Mouse (Mus musculus): Measurements from ENCODE around the gene Map1s.
"Not testable (repeated sequence)": the region's sequence is repeated elsewhere in the genome, so short reads cannot be mapped to it uniquely, and the experiment has no call there.

Gene Map1s

GRCm38 (mm10) chr8:70878178-70878577, 27.6 kb upstream of the Map1s start:
- no peak for DNase-seq (ENCODE audit: low read depth, low spot score)

GRCm38 (mm10) chr8:70879500-70879899, 26.2 kb upstream of the Map1s start:
- DNase-seq (ENCODE audit: low read depth, low spot score) = peak; percentile 88

- DNase-seq (ENCODE audit: low read depth, low spot score) = peak; percentile 96
Observed at GRCm38 (mm10) chr8:70880126-70880525, 25.6 kb upstream of the Map1s start.

- DNase-seq (ENCODE audit: low read depth, low spot score) = peak; percentile 71
Observed at GRCm38 (mm10) chr8:70880546-70880945, 25.2 kb upstream of the Map1s start.

- DNase-seq (ENCODE audit: low read depth, low spot score) = no peak
Observed at GRCm38 (mm10) chr8:70884186-70884585, 21.5 kb upstream of the Map1s start.

- no peak for DNase-seq (ENCODE audit: low read depth, low spot score)
Observed at GRCm38 (mm10) chr8:70884683-70885082, 21.0 kb upstream of the Map1s start.

- no peak for DNase-seq (ENCODE audit: low read depth, low spot score)
Observed at GRCm38 (mm10) chr8:70885612-70886011, 20.1 kb upstream of the Map1s start.

- DNase-seq (ENCODE audit: low read depth, low spot score) = peak; percentile 77
Observed at GRCm38 (mm10) chr8:70887669-70888068, 18.1 kb upstream of the Map1s start.

GRCm38 (mm10) chr8:70890656-70891055, 15.1 kb upstream of the Map1s start:
- no peak for DNase-seq (ENCODE audit: low read depth, low spot score)

GRCm38 (mm10) chr8:70891356-70891755, 14.4 kb upstream of the Map1s start:
- DNase-seq (ENCODE audit: low read depth, low spot score) = no peak

- no peak for DNase-seq (ENCODE audit: low read depth, low spot score)
Observed at GRCm38 (mm10) chr8:70892022-70892895, 13.5 kb upstream of the Map1s start, which contains the start of gene Slc5a5. Slc5a5 (minus strand) TSS chr8:70892757.

- DNase-seq (ENCODE audit: low read depth, low spot score) = no peak
Observed at GRCm38 (mm10) chr8:70892896-70893655, 12.7 kb upstream of the Map1s start.

- DNase-seq (ENCODE audit: low read depth, low spot score) = peak; percentile 82
Observed at GRCm38 (mm10) chr8:70893656-70894384, 11.9 kb upstream of the Map1s start.

GRCm38 (mm10) chr8:70894385-70894720, 11.4 kb upstream of the Map1s start:
- no peak for DNase-seq (ENCODE audit: low read depth, low spot score)

GRCm38 (mm10) chr8:70894771-70895545, 10.8 kb upstream of the Map1s start:
- no peak for DNase-seq (ENCODE audit: low read depth, low spot score)

GRCm38 (mm10) chr8:70895571-70896259, 10.0 kb upstream of the Map1s start:
- DNase-seq (ENCODE audit: low read depth, low spot score) = not testable (repeated sequence)

- DNase-seq (ENCODE audit: low read depth, low spot score) = no peak
Observed at GRCm38 (mm10) chr8:70896316-70897020, 9.3 kb upstream of the Map1s start.

GRCm38 (mm10) chr8:70897021-70897680, 8.6 kb upstream of the Map1s start, which contains the start of gene Rpl18a:
Rpl18a (minus strand) TSS chr8:70897412.
- peak; percentile 100 for DNase-seq (ENCODE audit: low read depth, low spot score)

GRCm38 (mm10) chr8:70897681-70898413, 7.9 kb upstream of the Map1s start:
- peak; percentile 89 for DNase-seq (ENCODE audit: low read depth, low spot score)
